Mouse (Mus musculus) ovary, adult 10 weeks (tissue): ENCODE measurements around the gene Olfr209. TPM values are rescaled to one million over a fixed set of nuclear protein-coding genes. Genes with fewer than 3 reads are reported as not detected.

Source experiments
- polyA plus RNA-seq: library from polyadenylated mRNA; stranded (reverse); fragments of 350-450 nt; fragmentation: Illumina TruSeq; extraction: RNeasy Lipid Tissue Mini Kit (QIAGEN cat#74804); gene quantifications from one replicate; pipeline ENCODE4 v1.2.3, GENCODE M21; 2014

The Olfr209 gene
- not detected for polyA plus RNA-seq

DNA sequence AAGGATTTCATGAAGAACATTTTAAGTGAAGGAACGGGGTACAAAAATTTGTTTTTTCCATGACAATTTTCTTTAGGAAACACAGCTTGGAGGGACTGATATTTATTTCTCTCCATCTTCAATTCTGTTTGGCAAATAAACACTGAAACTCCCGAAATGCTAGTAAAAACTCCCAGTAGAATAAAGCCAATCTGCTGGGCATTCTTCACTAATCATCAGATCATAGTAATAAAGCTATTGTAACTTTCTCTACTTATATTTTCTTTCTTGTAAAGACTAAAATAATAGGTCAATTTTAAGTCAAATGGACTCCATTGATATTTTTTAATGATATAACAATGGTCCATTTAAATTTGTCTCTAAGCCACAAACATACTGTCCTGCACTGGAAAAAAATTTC is at the start of gene Olfr209:
Olfr209 (minus strand) TSS at position 101 of the 400 bp plus-strand sequence.

GRCm38 (mm10) chr16:59407032-59407431 is 43.2 kb upstream of the Olfr209 start, which contains the start of gene Gabrr3:
Gene Gabrr3, plus strand, starts transcription at chr16:59407332.

DNA sequence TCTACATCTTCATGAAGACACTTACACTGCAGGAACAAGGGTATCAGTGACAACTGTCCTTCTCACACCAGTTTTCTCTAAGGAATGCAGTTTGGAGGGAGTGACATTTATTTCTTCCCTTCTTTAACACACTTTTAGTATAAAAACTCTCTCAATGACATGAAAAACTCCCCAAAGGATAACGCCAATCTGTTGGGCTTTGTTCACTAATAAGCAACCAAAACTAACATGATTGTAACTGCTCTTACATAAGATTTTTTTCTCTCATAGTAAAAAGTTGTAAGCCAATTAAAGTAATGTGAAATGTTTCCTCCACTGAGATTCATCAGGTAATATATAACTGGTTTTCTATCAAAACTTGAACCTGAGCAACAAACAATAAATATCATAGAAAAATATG is 14.6 kb downstream of the Olfr209 start, which contains the start of gene Olfr206:
Olfr206 (minus strand) TSS at position 101 of the 400 bp plus-strand sequence.

GRCm38 (mm10) chr16:59331038-59331437 is 32.8 kb downstream of the Olfr209 start, which contains the start of gene Olfr205:
Gene Olfr205, minus strand, starts transcription at chr16:59331138.

GRCm38 (mm10) chr16:59318148-59318547 is 45.6 kb downstream of the Olfr209 start, which contains the start of gene Olfr204:
Gene Olfr204, minus strand, starts transcription at chr16:59318248.

Other genes with a start within 250 kb of the Olfr209 start
- not detected for gene Olfr194, start 242.9 kb downstream of the Olfr209 start, polyA plus RNA-seq
- not detected for gene Olfr195, start 216.9 kb downstream of the Olfr209 start, polyA plus RNA-seq
- gene Olfr196, start 193.5 kb downstream of the Olfr209 start, polyA plus RNA-seq = not detected
- not detected for gene Olfr198, start 160.5 kb downstream of the Olfr209 start, polyA plus RNA-seq
- not detected for gene Olfr199, start 144.2 kb downstream of the Olfr209 start, polyA plus RNA-seq
- not detected for gene Olfr201, start 91.4 kb downstream of the Olfr209 start, polyA plus RNA-seq
- gene Olfr202, start 77.2 kb downstream of the Olfr209 start, polyA plus RNA-seq = not detected
- not detected for gene Olfr203, start 65.1 kb downstream of the Olfr209 start, polyA plus RNA-seq
- gene Olfr204, start 45.7 kb downstream of the Olfr209 start, polyA plus RNA-seq = not detected
- not detected for gene Olfr205, start 32.9 kb downstream of the Olfr209 start, polyA plus RNA-seq
- 1.3 TPM for gene Olfr206, start 14.7 kb downstream of the Olfr209 start, polyA plus RNA-seq
- gene Gabrr3, start 43.3 kb upstream of the Olfr209 start, polyA plus RNA-seq = 0.29 TPM
- 37.5 TPM for gene Riox2, start 107.8 kb upstream of the Olfr209 start, polyA plus RNA-seq
- gene Crybg3, start 237.0 kb upstream of the Olfr209 start, polyA plus RNA-seq = 27.6 TPM